Mouse (Mus musculus): ENCODE results near the gene Mycbp.

- TF ChIP-seq CTCF (conservative IDR thresholded peaks at IDR 0.05; ENCODE audit: low read length) (no peak), NANOG (IDR thresholded peaks at IDR 0.05; ENCODE audit: borderline replicate concordance, low read length) (no peak)
Measured at GRCm38 (mm10) chr4:123911503-123911902, 6.9 kb downstream of the Mycbp start.

Measured in E14TG2a.4 (cell line).